Mouse (Mus musculus) CH12.LX (cell line): ENCODE measurements around the gene Mcm8. TPM values are rescaled to one million over a fixed set of nuclear protein-coding genes. Genes with fewer than 3 reads are reported as not detected.

Source experiments
- DNase-seq: peaks from one replicate; pipeline ENCODE4 v3.0.0-alpha.2; 2013; ENCODE audit errors: extremely low read depth
- H3K27ac ChIP-seq: 2 replicates; pipeline ENCODE4 v1.5.1; 2012; ENCODE audit warnings: low read depth, mild to moderate bottlenecking, control low read depth, moderate library complexity; ENCODE audit not compliant: insufficient read depth
- H3K27me3 ChIP-seq: replicated peaks from 2 replicates; pipeline ENCODE3; 2012; ENCODE audit warnings: inconsistent platforms
- H3K36me3 ChIP-seq, 2 experiments: replicated peaks in 1 of 2; 2 replicates each; pipeline versions ENCODE3 to v1.6.1; 2012; ENCODE audit warnings: inconsistent platforms in 1 of 2, low read length in 1 of 2, mild to moderate bottlenecking in 1 of 2, mixed read lengths in 1 of 2, moderate library complexity in 1 of 2; ENCODE audit not compliant: control insufficient read depth in 1 of 2, insufficient read depth in 1 of 2
- H3K4me1 ChIP-seq, 2 experiments: 2 replicates each; pipeline ENCODE4 v1.6.1; 2012; ENCODE audit warnings: inconsistent platforms in 1 of 2, moderate library complexity in 1 of 2; ENCODE audit not compliant: insufficient read depth in 2 of 2, control insufficient read depth in 1 of 2
- H3K4me2 ChIP-seq: 2 replicates; pipeline ENCODE4 v1.6.1; 2012; ENCODE audit warnings: low read depth, mild to moderate bottlenecking, control low read depth; ENCODE audit not compliant: poor library complexity, insufficient read depth, severe bottlenecking
- H3K4me3 ChIP-seq, 3 experiments: fragments of 150-350 bp in 1 of 3; sonication (generic) in 1 of 3; replicated peaks in 1 of 3; 2 replicates each; pipeline versions ENCODE3 to v1.5.1; 2011 to 2012; ENCODE audit warnings: low read depth in 2 of 3, low read length in 2 of 3, mild to moderate bottlenecking in 2 of 3, moderate library complexity in 2 of 3, control low read depth in 1 of 3, improper control_type of control experiment in 1 of 3, inconsistent platforms in 1 of 3, mixed read lengths in 1 of 3; ENCODE audit not compliant: poor library complexity in 1 of 3
- H3K79me2 ChIP-seq: replicated peaks from 2 replicates; pipeline ENCODE4 v1.6.1; 2012; ENCODE audit warnings: mild to moderate bottlenecking, moderate library complexity; ENCODE audit not compliant: control insufficient read depth, poor library complexity, insufficient read depth, severe bottlenecking; ENCODE audit errors: extremely low read depth
- H3K9ac ChIP-seq: 2 replicates; pipeline ENCODE4 v1.6.1; 2012; ENCODE audit warnings: low read depth, mild to moderate bottlenecking, control low read depth, moderate library complexity; ENCODE audit not compliant: insufficient read depth
- H3K9me3 ChIP-seq: replicated peaks from 2 replicates; pipeline ENCODE3; 2012; ENCODE audit warnings: low read length, inconsistent platforms, mixed read lengths
- BHLHE40 ChIP-seq: IDR thresholded peaks from 2 replicates; pipeline ENCODE4 v1.6.1; 2011; ENCODE audit warnings: mild to moderate bottlenecking, low read depth, low read length, improper control_type of control experiment
- CHD2 ChIP-seq: IDR thresholded peaks from 2 replicates; pipeline ENCODE4 v1.6.1; 2011; ENCODE audit warnings: low read length, improper control_type of control experiment
- CTCF ChIP-seq, 2 experiments: IDR thresholded peaks in 1 of 2; conservative IDR thresholded peaks in 1 of 2; 2 replicates each; pipeline ENCODE4 v1.5.1; 2011 to 2012; ENCODE audit warnings: low read depth in 2 of 2, low read length in 2 of 2, improper control_type of control experiment in 1 of 2, inconsistent platforms in 1 of 2, mild to moderate bottlenecking in 1 of 2, moderate library complexity in 1 of 2
- E2F4 ChIP-seq: IDR thresholded peaks from 2 replicates; pipeline ENCODE4 v1.6.1; 2011; ENCODE audit warnings: low read depth, low read length, improper control_type of control experiment; ENCODE audit not compliant: insufficient replicate concordance
- ELF1 ChIP-seq: IDR thresholded peaks from 2 replicates; pipeline ENCODE4 v1.6.1; 2014; ENCODE audit warnings: low read depth, mild to moderate bottlenecking, inconsistent platforms, low read length, improper control_type of control experiment
- ETS1 ChIP-seq: conservative IDR thresholded peaks from 2 replicates; pipeline ENCODE4 v1.6.1; 2012; ENCODE audit warnings: low read depth, mild to moderate bottlenecking, inconsistent platforms, low read length, improper control_type of control experiment, moderate library complexity
- GABPA ChIP-seq: IDR thresholded peaks from 2 replicates; pipeline ENCODE4 v1.6.1; 2012; ENCODE audit warnings: low read depth, low read length, improper control_type of control experiment, inconsistent platforms; ENCODE audit not compliant: insufficient replicate concordance
- HCFC1 ChIP-seq: IDR thresholded peaks from 2 replicates; pipeline ENCODE4 v1.6.1; 2012; ENCODE audit warnings: low read depth, mild to moderate bottlenecking, inconsistent platforms, low read length, improper control_type of control experiment
- IRF4 ChIP-seq: IDR thresholded peaks from 2 replicates; pipeline ENCODE4 v1.6.1; 2014; ENCODE audit warnings: low read depth, mild to moderate bottlenecking, inconsistent platforms, low read length, improper control_type of control experiment
- JUND ChIP-seq: conservative IDR thresholded peaks from 2 replicates; pipeline ENCODE4 v1.6.1; 2011; ENCODE audit warnings: low read depth, low read length, improper control_type of control experiment
- KAT2A ChIP-seq: IDR thresholded peaks from 2 replicates; pipeline ENCODE4 v1.6.1; 2012; ENCODE audit warnings: low read length, improper control_type of control experiment, inconsistent platforms; ENCODE audit not compliant: insufficient replicate concordance
- MAFK ChIP-seq: IDR thresholded peaks from 2 replicates; pipeline ENCODE4 v1.6.1; 2011; ENCODE audit warnings: low read length, improper control_type of control experiment; ENCODE audit not compliant: insufficient replicate concordance
- MAX ChIP-seq: IDR thresholded peaks from 2 replicates; pipeline ENCODE4 v1.6.1; 2011; ENCODE audit warnings: low read length, improper control_type of control experiment
- MAZ ChIP-seq: IDR thresholded peaks from 2 replicates; pipeline ENCODE4 v1.6.1; 2012; ENCODE audit warnings: low read depth, mild to moderate bottlenecking, inconsistent platforms, low read length, improper control_type of control experiment, moderate library complexity
- MEF2A ChIP-seq: IDR thresholded peaks from 2 replicates; pipeline ENCODE4 v1.6.1; 2014; ENCODE audit warnings: low read depth, mild to moderate bottlenecking, inconsistent platforms, low read length, improper control_type of control experiment, borderline replicate concordance
- MXI1 ChIP-seq: IDR thresholded peaks from 2 replicates; pipeline ENCODE4 v1.6.1; 2011; ENCODE audit warnings: mild to moderate bottlenecking, low read depth, low read length, improper control_type of control experiment
- MYC ChIP-seq: IDR thresholded peaks from 2 replicates; pipeline ENCODE4 v1.6.1; 2011; ENCODE audit warnings: low read depth, mild to moderate bottlenecking, improper control_type of control experiment, low read length
- NELFE ChIP-seq: IDR thresholded peaks from 2 replicates; pipeline ENCODE4 v1.6.1; 2011; ENCODE audit warnings: low read depth, low read length, improper control_type of control experiment
- NRF1 ChIP-seq: IDR thresholded peaks from 2 replicates; pipeline ENCODE4 v1.6.1; 2014; ENCODE audit warnings: low read depth, mild to moderate bottlenecking, inconsistent platforms, low read length, improper control_type of control experiment, moderate library complexity
- PAX5 ChIP-seq: IDR thresholded peaks from 2 replicates; pipeline ENCODE4 v1.6.1; 2012; ENCODE audit warnings: low read length, inconsistent platforms, mixed read lengths
- POLR2A ChIP-seq: IDR thresholded peaks from 2 replicates; pipeline ENCODE4 v1.6.1; 2011; ENCODE audit warnings: low read depth, mild to moderate bottlenecking, improper control_type of control experiment, low read length
- POLR2AphosphoS2 ChIP-seq: IDR thresholded peaks from 2 replicates; pipeline ENCODE4 v1.6.1; 2011; ENCODE audit warnings: low read depth, low read length, improper control_type of control experiment
- RAD21 ChIP-seq: IDR thresholded peaks from 2 replicates; pipeline ENCODE4 v1.6.1; 2011; ENCODE audit warnings: low read depth, mild to moderate bottlenecking, low read length, improper control_type of control experiment, moderate library complexity
- RCOR1 ChIP-seq: conservative IDR thresholded peaks from 2 replicates; pipeline ENCODE4 v1.6.1; 2012; ENCODE audit warnings: low read depth, mild to moderate bottlenecking, inconsistent platforms, low read length, improper control_type of control experiment
- SIN3A ChIP-seq: IDR thresholded peaks from 2 replicates; pipeline ENCODE4 v1.6.1; 2012; ENCODE audit warnings: low read length, improper control_type of control experiment, inconsistent platforms
- TBP ChIP-seq: conservative IDR thresholded peaks from 2 replicates; pipeline ENCODE4 v1.6.1; 2011; ENCODE audit warnings: low read depth, low read length, improper control_type of control experiment
- TCF12 ChIP-seq: IDR thresholded peaks from 2 replicates; pipeline ENCODE4 v1.6.1; 2014; ENCODE audit warnings: low read depth, mild to moderate bottlenecking, inconsistent platforms, low read length, improper control_type of control experiment
- UBTF ChIP-seq: IDR thresholded peaks from 2 replicates; pipeline ENCODE4 v1.6.1; 2012; ENCODE audit warnings: low read depth, mild to moderate bottlenecking, inconsistent platforms, low read length, improper control_type of control experiment, moderate library complexity
- USF1 ChIP-seq: IDR thresholded peaks from 2 replicates; pipeline ENCODE4 v1.6.1; 2014; ENCODE audit warnings: low read depth, mild to moderate bottlenecking, inconsistent platforms, low read length, improper control_type of control experiment
- USF2 ChIP-seq: conservative IDR thresholded peaks from 2 replicates; pipeline ENCODE4 v1.6.1; 2011; ENCODE audit warnings: low read depth, low read length, improper control_type of control experiment
- ZMIZ1 ChIP-seq: IDR thresholded peaks from 2 replicates; pipeline ENCODE4 v1.6.1; 2012; ENCODE audit warnings: low read depth, mild to moderate bottlenecking, inconsistent platforms, low read length, improper control_type of control experiment
- ZNF384 ChIP-seq: IDR thresholded peaks from 2 replicates; pipeline ENCODE4 v1.6.1; 2012; ENCODE audit warnings: low read depth, low read length, improper control_type of control experiment, inconsistent platforms
- dilution Hi-C: fragments of 300-500 bp; cut with MboI; formaldehyde crosslinking; loops from 2 replicates; pipeline ENCODE4 v1.14.3; 2020; ENCODE audit warnings: low sequenced_read_pairs; ENCODE audit not compliant: extremely low pct_unique_long_range_greater_than_20kb, extremely low pct_ligation_motif_present
- in situ Hi-C: fragments of 300-500 bp; cut with MboI; formaldehyde crosslinking; loops from 3 replicates; pipeline ENCODE4 v1.14.3; 2019; ENCODE audit warnings: low sequenced_read_pairs, low pct_ligation_motif_present, low pct_unique_long_range_greater_than_20kb, mixed read lengths
- polyA plus RNA-seq: library from polyadenylated mRNA; unstranded; fragments of >175 nt; gene quantifications from 2 replicates; pipeline ENCODE4 v1.2.1, GENCODE M21; 2012; ENCODE audit warnings: low read depth; ENCODE audit not compliant: insufficient read length
- total RNA-seq, 2 experiments: library from RNA; depleted of rRNA; stranded (reverse); fragments of 300-350 nt in 1 of 2; fragments of >200 nt in 1 of 2; gene quantifications; 2 replicates each; pipeline ENCODE4 v1.2.3; 2012 to 2014

Gene Mcm8
- total RNA-seq (2012; rRNA removed) (22.1 and 24.7 TPM in 2 replicates), total RNA-seq (2014; rRNA removed) (24.9 and 26.9 TPM in 2 replicates), polyA plus RNA-seq (24.6 and 25.1 TPM in 2 replicates)

DNA sequence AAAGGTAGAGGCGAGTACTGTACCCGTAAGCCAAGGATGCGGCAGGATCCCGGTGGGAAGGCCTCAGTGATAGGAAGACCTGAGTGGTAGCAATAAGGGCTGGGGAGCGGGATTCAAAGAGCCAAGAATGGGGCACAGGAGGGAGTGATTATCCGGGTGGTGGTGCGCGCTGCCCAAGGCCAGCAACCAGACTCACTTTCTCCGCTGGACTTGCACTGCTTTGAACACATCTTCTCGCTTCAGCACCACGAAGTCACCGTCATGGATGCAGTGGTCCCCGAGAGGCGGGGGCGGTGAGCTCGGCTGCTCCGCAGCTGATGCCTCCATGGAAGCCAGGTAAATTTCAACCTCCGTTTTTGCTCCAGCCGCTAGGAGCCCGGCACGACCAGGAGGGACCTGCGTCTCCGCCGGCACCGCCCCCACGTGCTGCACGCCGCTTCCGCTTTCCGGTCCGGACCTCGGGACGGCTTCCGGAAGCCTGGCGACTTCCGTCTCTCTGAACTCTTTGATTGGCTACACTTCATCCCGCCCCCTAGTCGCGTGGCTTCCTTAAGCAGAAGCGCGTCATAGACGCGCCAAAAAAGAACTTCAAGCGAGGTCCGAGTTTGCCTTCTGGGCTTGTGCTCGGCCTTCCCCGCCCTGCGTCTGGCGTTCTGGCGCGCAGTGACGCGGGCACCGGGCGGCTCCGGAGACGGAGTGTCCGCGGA is at the start of gene Mcm8, which contains the start of gene Trmt6:
Gene Mcm8, plus strand, starts transcription at position 534 of the 707 bp plus-strand sequence.
Gene Trmt6, minus strand, starts transcription at position 448 of the 707 bp plus-strand sequence.
- H3K27ac ChIP-seq: peak within 1 kb of the TSS; percentile 36

DNA sequence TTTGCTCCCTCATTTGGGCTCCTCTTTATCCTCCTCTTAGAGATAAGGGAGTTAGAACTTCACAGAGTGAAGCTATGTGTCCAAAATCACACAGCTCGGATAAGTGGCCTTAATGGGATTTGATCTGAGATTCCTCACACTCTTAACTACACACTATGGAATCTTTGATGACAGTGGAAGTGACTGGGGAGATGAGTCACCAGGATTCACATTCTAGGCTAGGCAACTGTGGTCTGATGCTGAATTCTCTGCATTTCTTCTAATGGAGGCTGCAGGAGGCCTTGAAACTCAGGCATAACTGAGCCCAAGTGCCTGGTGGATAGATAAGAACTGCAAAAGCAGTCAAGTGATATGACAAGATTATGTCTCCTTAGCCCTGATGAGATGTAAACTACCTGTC is 45.1 kb upstream of the Mcm8 start:
- H3K36me3 ChIP-seq: no peaks in the 10 kb centered on the region
- H3K27ac ChIP-seq: no peak overlapping the region
- dilution Hi-C loops: no loop called here
- no peak overlapping the region for H3K9ac ChIP-seq
- TF ChIP-seq IRF4: no peak
- TF ChIP-seq MXI1: no peak
- TF ChIP-seq MEF2A: no peak
- no peak for TF ChIP-seq BHLHE40
- no peak for TF ChIP-seq POLR2AphosphoS2
- no peak for TF ChIP-seq E2F4
- no peak for TF ChIP-seq TBP
- no peak for TF ChIP-seq NELFE
- TF ChIP-seq USF1: no peak
- TF ChIP-seq USF2: no peak
- TF ChIP-seq UBTF: no peak
- DNase-seq: no peak
- no peaks in the 10 kb centered on the region for H3K9me3 ChIP-seq
- H3K4me2 ChIP-seq: no peak overlapping the region
- in situ Hi-C loops: no loop called here
- H3K27me3 ChIP-seq: no peaks in the 10 kb centered on the region
- no peak overlapping the region for H3K4me3 ChIP-seq
- no peaks in the 10 kb centered on the region for H3K4me1 ChIP-seq
- no peaks in the 10 kb centered on the region for H3K79me2 ChIP-seq

More for the DNA sequence above, at the start of gene Mcm8, which contains the start of gene Trmt6:
- Histone ChIP-seq H3K4me1 (peaks cover 5 to 21% of the 10 kb centered on the region in 2 experiments; a peak in 3 of 4 replicates), H3K9ac (peak within 1 kb of the TSS; percentile 91), H3K4me3 (peak within 1 kb of the TSS; percentile 81 to 95 (median 94)), H3K36me3 (peaks cover 28 to 62% of the 10 kb centered on the region in 2 experiments), H3K27me3 (no peaks in the 10 kb centered on the region), H3K79me2 (peaks cover 35% of the 10 kb centered on the region), H3K9me3 (no peaks in the 10 kb centered on the region), H3K4me2 (peak within 1 kb of the TSS; percentile 85)
- in situ Hi-C loops (no loop called here), dilution Hi-C loops (no loop called here)
- peak; percentile 99 for DNase-seq
- TF ChIP-seq E2F4 (peak; percentile 95), ELF1 (peak; percentile 100), MEF2A (peak; percentile 54; the same call in 1 of the 2 replicates), POLR2AphosphoS2 (peak; percentile 57; the same call in 1 of the 2 replicates), TBP (peak; percentile 82), ETS1 (0 out of 2 replicates have a peak, but pooled peaks have one; percentile 29), CHD2 (peak; percentile 62; the same call in 1 of the 2 replicates), UBTF (peak; percentile 55; the same call in 1 of the 2 replicates), CTCF (conservative IDR thresholded peaks at IDR 0.05 in 1 of 2, IDR thresholded peaks at IDR 0.05 in 1 of 2; ENCODE audit: low read depth in 2 of 2, low read length in 2 of 2) (0 out of 4 replicates have a peak, but pooled peaks of 1 of the 2 experiments have one; percentile 12), JUND (no peak), GABPA (peak; percentile 26; the same call in 1 of the 2 replicates), POLR2A (peak; percentile 92), USF1 (peak; percentile 83), PAX5 (no peak), RAD21 (no peak), ZNF384 (no peak), ZMIZ1 (no peak; the same call in none of the 2 replicates), USF2 (peak; percentile 52), BHLHE40 (peak; percentile 93), MYC (peak; percentile 96), SIN3A (peak; percentile 99), MAX (peak; percentile 97), RCOR1 (no peak), IRF4 (peak; percentile 51; the same call in 1 of the 2 replicates), KAT2A (peak; percentile 92), MAFK (no peak), MAZ (peak; percentile 51; the same call in 1 of the 2 replicates), NRF1 (peak; percentile 35), NELFE (peak; percentile 83), MXI1 (peak; percentile 100), TCF12 (peak; percentile 70), HCFC1 (peak; percentile 93)
